Mouse (Mus musculus): ENCODE data around the gene Spout1. TPM values are rescaled to one million over a fixed set of nuclear protein-coding genes. Genes with fewer than 3 reads are reported as not detected.
"Not testable (repeated sequence)": the region's sequence is repeated elsewhere in the genome, so short reads cannot be mapped to it uniquely, and the experiment has no call there.

Gene Spout1
- total RNA-seq, 2 experiments from 2014 or later = 5.5 to 11.7 TPM

DNA sequence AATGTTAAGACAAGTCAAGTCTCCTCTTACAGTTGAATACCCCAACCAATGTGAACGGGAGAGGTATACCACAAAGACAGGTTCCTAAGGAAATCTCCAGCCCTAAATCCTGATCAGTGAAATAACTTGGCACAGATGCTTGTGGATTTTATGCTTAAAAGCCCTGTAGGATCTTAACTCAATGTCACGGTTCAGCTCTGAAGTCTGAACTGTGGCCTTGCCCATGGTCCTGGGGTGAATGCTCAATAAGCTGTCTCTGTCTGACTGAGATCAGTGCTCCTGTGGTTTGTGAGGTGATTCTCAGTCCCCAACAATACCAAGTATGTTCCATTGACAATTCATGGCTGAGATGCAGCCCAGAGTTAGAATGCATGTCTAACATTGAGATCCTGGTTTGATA is 4.2 kb upstream of the Spout1 start:
- no peak for ATAC-seq (ENCODE audit: poor library complexity, severe bottlenecking)

DNA sequence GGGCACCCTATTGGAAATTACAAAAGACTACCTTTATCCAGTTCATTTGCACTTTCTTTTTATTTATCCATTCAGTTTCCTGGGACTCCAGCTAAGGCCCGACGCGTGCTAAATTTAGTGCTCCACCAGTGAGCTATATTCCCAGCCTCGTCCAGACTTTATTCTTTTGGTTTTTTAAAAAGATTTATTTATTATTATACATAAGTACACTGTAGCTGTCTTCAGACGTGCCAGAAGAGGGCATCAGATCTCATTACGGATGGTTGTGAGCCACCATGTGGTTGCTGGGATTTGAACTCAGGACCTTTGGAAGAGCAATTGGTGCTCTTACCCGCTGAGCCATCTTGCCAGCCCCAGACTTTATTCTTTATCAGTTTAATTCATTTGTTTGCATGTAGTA is 452 bp upstream of the Spout1 start:
- not testable (repeated sequence) for ATAC-seq (ENCODE audit: poor library complexity, severe bottlenecking)

DNA sequence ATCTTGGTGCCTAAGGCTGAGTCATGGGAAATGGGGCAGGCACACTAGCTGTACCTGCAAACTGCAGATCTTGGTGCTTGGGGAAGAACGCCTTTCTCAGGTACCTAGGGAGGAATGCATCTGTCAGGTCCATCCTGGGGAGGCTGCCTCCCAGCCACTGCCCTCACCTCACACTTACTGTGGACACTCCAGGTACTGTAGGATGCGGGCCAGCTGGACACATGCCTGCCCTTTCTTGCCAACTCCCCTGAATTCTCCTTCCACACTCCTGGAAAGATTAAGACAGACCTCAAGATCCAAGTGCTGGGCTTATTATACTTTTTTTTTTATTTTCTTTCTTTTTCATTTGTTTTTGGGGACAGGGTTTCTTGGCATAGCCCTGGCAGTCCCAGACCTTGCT is 1.7 kb downstream of the Spout1 start:
- no peak for ATAC-seq (ENCODE audit: poor library complexity, severe bottlenecking)

DNA sequence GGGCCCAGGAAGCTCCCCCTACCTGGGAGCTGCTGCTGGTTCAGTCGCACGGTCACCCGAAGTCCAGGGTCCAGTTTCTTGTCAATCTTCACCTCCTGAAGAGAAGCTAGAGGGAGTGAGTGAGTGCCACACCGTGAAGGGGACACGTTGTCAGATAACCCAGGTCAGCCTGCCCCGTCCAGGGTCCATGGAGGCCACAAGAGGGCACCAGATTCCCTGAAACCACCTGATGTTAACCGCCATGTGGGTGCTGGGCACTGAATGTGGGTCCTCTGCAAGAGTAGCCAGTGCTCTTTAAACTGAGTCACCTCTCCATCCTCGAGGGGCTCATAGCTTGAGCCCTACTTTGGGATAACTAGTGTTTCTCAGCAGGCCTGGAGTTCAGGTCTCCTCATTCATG is 2.4 kb downstream of the Spout1 start:
- ATAC-seq (ENCODE audit: poor library complexity, severe bottlenecking) = no peak

DNA sequence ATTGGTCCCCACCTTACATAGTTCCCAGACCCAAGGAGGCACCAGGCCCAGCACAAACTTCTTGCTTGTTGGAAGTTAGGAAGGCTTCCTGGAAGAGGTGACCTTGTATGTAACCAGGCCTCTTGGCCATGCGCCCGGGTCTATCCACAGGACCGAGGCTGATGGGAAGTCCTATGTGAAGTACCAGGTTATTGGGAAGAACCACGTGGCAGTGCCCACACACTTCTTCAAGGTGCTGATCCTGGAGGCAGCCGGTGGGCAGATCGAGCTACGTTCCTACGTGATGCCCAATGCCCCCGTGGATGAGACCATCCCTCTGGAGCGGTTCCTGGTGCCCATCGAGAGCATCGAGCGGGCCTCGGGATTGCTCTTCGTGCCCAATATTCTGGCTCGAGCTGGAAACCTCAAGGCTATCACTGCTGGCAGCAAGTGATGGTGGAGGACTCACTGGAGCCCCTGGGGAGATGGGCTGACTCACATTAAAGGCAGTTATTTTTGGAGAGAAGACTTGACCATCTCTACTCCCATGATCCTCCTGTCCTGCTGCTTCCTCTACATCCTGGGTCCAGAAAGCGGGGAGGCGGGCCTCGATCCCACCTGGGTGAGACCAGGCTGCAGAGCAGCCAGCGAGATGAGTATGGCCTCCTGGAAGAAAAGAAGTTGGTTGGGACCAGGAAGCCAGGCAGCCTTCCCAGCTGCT is 4.6 kb downstream of the Spout1 start:
- ATAC-seq (ENCODE audit: poor library complexity, severe bottlenecking) = no peak

DNA sequence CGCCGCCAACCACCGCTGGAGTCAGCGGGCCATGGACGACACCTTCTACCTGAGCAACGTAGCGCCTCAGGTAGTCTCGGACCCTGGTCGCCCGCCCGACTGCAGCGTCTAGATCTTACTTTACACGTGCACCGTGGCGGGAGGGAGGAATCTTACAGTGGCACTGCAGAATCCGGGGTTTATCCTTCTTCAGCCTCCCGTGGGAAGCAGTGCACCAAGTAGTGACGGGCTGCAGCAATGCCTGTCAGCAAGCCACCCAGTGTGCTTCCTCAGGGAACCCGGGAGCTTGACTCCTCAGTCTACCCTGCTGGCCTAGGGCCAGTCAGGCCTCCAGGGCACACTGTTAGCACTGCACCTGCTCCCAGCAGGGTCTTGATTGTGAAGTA is 6.3 kb downstream of the Spout1 start:
- no peak for ATAC-seq (ENCODE audit: poor library complexity, severe bottlenecking)

DNA sequence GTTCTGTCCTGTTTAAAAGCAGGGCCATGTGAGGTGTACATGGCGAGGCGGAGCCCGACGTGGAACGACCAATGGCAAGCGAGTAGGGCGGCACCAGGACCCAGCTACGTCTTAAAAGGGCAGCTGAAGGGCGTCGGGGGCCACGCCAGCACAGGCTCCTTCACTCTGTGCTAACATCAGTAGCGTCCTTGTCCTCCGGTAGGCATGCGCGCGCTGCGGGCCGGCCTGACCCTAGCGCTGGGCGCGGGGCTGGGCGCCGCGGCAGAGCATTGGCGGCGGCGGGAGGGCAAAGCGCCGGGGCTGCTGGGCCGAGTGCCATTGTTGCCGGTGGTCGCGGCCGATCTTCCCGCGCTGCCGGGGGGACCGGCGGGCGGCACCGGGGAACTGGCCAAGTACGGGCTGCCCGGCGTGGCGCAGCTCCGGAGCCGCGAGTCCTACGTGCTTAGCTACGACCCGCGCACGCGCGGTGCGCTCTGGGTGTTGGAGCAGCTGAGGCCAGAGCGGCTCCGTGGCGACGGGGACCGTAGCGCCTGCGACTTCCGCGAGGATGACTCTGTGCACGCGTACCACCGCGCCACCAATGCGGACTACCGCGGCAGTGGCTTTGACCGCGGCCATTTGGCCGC is 6.8 kb downstream of the Spout1 start, which contains the start of gene Endog:
Endog (plus strand) TSS at position 123 of the 626 bp plus-strand sequence.
- ATAC-seq (ENCODE audit: poor library complexity, severe bottlenecking) = peak; percentile 93

DNA sequence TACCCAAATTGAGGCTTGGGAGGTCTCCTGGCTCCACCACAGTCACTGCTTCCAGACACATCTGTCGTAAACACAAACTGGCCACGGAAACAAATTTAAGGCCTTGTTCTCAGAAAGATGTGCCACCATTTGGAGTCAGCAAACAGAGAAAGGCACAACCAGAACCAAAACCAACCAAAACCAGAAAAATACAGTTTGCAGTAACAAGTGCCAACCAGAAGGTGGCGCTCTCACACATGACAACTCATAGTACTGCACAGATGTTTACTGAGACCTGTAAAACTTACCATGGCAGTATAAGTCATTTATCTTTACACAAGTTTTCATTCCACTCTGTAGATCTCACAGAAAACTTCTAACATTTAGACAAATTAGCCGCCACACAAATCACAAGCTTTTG is 11.6 kb downstream of the Spout1 start:
- no peak for ATAC-seq (ENCODE audit: poor library complexity, severe bottlenecking)

DNA sequence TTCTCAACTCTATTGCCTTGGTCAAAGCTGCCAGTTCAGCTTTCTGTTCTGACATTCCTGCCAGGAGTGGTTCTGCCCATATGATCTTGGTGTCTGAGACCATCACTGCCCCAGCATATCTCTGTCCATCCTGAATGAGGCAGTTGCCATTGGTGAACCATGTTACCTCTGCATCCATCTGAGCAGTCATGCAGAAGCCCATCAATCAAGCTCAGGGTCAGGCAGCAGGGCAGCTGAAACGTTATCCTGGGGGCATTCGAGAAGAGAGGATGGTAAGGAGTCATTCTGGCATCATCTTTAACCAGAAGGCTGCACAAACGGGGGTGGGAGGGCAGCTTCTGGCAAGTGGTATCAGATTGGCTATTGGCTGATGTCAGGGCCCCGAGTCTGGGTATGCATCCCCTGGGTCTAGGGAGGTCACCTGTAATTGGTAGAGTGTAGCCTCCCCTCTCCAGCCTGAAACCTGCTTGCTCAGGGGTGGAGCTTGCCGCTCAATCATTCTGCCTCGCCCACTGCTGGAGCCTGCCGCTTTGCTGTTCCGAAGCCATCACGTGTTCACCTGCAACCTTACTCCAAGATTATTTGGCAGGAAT is 13.8 kb downstream of the Spout1 start:
- ATAC-seq (ENCODE audit: poor library complexity, severe bottlenecking) = no peak

DNA sequence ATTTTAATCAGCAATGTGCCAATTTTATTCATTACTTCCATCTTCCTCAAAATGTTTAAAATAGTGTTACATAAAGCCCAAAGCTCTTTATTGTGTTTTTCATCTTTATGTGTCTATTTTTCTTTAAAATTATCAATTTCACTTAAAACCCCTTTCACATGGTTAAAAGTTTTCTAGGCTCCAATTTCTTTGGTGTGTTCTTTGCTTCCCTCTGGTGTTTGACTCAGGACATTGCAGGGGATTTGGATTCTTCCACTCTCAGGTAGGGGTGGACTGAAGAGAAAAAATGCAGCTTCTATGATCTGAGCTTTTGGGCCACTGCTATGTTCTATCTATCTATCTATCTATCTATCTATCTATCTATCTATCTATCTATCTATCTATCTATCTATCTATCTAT is 16.4 kb downstream of the Spout1 start:
- no peak for ATAC-seq (ENCODE audit: poor library complexity, severe bottlenecking)

DNA sequence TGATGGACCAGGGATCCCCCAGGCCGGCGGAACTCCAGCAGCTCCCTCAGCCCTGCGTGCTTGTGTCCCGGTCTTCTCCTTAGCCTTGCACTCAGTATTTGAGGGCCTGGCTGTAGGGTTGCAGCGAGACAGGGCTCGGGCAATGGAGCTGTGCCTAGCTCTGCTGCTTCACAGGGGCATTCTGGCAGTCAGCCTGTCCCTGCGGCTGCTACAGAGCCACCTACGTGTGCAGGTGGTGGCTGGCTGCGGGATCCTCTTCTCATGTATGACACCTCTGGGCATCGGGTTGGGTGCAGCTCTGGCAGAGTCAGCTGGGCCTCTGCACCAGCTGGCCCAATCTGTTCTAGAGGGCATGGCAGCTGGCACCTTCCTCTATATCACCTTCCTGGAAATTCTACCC is 18.4 kb downstream of the Spout1 start:
- not testable (repeated sequence) for ATAC-seq (ENCODE audit: poor library complexity, severe bottlenecking)

DNA sequence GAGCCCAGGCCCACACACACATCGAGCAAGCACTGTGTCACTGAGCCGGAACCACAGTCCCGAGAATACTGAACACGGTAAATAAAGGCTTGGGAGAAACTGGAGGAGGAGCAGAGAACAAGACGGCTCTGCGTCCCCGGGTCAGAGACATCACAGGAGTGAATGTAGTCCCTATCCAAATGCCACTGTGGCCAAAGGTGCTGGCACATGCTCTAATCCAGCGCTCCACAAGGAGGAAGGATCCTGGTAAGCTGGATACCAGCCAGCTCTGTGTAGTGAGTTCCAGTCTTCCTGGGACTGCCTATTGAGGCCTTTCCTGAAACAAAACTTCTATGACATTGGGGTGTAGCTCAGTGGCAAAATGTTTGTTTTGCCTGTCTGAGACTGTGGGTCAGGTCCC is 25.6 kb downstream of the Spout1 start:
- ATAC-seq (ENCODE audit: poor library complexity, severe bottlenecking) = no peak

DNA sequence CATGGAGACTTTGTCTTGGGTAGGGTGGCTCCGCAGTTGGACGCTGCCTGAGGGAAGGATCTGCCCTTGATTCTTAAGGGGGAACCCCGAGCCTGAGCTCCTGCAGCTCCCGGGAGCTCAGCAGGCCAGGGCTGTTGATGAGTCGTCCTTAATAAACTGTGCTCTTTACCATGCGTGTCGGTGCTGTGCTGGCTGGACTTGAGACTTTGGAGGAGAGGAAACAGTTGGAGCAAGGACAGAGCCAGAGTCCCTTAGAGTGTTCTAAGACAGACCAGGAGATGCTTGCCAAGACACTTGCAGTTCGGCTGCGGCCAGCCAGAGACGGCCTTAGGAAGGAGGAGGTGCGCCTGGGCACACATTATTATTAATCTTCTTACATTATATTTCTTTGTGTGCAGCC is 26.4 kb downstream of the Spout1 start:
- ATAC-seq (ENCODE audit: poor library complexity, severe bottlenecking) = no peak

DNA sequence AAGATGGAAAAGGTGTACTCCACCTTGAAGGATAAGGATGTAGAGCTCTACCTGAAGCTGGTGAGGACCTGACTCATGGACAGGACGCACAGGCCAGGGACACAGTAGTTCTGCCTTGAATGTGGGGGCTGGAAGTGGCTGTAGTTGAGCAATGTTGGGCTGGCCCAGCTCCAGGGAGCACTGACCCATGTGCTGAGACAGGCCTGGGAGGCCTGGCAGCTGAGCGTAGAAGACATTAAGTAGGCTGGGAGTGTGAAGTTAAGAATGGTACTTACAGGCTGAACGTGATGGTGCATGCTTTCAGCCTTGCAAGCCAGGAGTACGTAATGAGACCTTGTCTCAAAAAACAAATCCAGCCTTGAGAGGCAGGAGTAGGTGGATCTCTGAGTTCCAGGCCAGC is 30.8 kb downstream of the Spout1 start:
- ATAC-seq (ENCODE audit: poor library complexity, severe bottlenecking) = no peak

DNA sequence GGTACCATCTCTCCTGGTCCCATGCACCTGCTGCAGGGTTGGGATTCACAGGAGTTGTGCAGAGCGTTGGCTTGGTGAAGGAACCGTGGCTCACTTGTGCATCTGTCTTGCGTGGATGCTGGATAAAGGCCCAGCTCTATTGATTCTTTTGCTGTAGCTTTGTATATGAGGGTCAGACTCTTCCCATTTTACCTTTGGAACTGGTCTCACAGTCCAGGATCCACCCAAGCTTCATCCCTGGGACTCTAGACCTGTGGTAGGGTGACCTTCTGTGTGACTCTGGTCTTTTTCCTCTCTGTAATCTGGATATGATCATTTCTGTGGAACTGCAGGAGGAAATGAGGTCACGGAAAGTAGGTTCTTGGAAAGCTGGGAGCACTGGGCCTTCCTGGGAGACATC is 33.8 kb downstream of the Spout1 start:
- no peak for ATAC-seq (ENCODE audit: poor library complexity, severe bottlenecking)

DNA sequence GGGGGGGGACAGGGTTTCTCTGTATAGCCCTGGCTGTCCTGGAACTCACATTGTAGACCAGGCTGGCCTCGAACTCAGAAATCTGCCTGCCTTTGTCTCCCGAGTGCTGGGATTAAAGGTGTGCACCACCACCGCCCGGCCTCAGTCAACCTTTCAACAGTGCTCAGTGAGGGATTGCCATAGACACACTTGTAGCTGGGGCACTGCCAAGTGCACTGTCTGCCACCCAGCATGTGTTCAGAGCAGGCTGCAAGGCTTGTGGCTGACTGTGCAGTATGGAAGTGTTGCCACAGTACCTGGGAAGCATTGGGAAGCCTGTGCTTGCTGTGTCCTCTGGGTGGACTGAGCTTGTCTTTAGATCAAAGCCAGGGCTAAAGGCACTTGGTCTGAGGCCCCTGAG is 38.2 kb downstream of the Spout1 start:
- not testable (repeated sequence) for ATAC-seq (ENCODE audit: poor library complexity, severe bottlenecking)

DNA sequence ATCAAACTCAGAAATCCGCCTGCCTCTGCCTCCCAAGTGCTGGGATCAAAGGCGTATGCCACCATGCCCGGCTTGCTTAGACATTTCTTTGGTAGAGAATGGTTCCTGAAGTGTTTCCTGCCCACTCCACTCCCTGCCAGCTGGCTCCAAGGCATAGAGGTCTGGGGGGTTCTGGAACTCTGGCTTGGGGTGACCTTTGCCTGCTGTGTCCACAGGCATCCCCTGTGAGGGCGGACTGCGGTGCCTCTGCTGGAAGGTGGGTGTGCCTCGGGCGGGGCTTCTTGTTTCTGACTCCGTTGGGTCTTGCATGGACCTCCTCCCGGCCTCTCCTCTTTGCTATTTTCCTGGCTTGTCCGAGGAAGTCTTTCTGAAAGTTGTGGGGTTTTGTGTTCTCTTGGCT is 41.8 kb downstream of the Spout1 start:
- no peak for ATAC-seq (ENCODE audit: poor library complexity, severe bottlenecking)

DNA sequence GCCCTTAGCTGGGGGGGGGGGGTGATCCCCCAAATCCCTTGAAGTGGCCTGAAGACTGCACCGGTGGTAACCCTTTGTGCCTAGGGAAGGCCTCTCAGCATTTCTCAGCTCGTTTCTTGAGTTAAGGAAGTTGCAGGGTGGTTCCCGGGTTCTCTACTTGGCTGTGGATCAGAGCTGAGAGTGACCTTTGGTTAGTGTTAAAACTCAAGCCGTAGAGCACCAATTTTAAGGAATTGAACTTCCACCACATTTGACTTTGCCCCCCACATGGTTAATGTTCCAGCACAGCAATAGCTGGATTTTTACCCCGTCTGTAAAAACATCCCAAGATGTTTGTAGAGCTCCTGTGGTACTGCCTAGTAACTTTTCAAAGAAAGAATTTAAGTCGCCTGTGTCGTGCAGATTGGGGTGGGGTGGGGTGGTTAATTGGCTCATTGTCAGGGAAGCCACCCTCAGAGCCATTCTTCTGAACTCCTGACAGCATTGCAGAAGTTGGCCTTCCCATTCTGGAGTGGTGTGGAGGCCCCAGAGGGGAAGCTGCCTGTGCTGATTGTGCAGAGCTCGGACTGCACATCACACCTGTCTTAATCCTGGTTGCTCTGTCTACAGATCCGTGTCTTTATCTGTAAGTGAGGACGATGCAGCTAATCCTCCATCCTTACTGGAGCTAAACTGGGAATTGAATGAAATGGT is 43.2 kb downstream of the Spout1 start:
- ATAC-seq (ENCODE audit: poor library complexity, severe bottlenecking) = no peak

DNA sequence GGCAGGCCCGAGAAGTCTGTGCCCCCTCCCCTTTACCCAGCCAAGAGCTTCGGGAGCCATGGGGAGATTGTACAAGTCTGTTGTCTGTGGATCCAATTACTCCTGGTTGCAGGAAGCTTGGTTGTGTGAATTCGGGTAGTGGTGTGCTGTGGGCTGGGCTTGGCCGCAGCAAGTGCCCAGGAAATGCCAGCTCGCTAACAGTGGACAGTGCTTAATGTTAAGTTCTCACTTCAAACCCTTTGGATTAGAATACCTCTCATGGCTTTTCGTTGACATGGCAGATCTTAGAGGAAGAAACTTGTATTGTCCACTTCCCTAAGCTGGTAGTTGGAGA is 43.9 kb downstream of the Spout1 start:
- ATAC-seq (ENCODE audit: poor library complexity, severe bottlenecking) = no peak

DNA sequence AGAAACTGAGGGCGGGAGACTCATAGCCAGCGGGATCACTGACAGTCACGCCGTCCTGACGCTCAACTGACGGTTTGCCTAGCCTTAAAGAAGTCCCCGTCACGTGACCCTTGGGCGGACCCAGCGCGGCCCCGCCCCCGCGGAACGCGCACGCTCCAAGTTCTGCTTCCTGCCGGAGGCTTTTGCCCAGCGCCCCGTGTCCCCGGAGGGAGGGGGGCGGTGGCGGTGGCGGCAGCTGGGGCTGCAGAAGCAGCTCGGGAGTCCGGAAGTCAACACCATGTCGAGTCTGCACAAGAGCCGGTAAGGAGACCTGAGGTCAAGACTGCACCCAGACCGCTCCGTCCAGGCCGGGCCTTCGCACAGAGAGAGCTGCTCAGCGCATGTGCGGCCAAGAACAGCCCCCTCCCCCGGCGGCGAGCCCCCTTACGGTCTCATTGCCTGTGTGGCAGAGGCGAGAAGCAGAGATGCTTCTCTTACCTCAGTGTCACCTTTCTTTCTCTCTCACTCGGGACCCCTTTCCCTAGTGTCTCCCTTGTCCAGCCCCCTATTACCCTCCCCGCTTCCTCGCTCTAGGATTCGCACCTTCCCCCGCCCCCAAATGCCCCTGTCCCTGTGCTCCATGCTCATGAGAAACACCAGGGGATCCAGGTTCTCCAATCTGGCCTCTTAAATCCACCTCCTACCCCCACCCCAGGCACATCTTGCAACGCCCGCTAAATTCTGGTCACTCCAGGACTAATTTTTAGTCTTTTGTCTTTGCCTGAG is 44.5 kb downstream of the Spout1 start, which contains the start of gene Tbc1d13:
Tbc1d13 (plus strand) TSS at position 134 of the 765 bp plus-strand sequence.
- peak; percentile 95 for ATAC-seq (ENCODE audit: poor library complexity, severe bottlenecking)

Data from megakaryocyte, adult 5-6 weeks (primary cell).